Mouse (Mus musculus): Measurements from ENCODE around the gene Caskin2.

- TF ChIP-seq HCFC1 (IDR thresholded peaks at IDR 0.05; ENCODE audit: borderline replicate concordance, insufficient read depth, low read length) (no peak), CHD2 (IDR thresholded peaks at IDR 0.05; ENCODE audit: low read depth, low read length) (no peak), ZC3H11A (IDR thresholded peaks at IDR 0.05; ENCODE audit: borderline replicate concordance, low read depth, low read length) (no peak), MAFK (IDR thresholded peaks at IDR 0.05; ENCODE audit: insufficient read depth, low read depth, low read length) (no peak)
These were observed 6.6 kb upstream of the Caskin2 start for GRCm38 (mm10) chr11:115819915-115820623.
